Mouse (Mus musculus) spleen, adult 12 weeks (tissue): ENCODE data around the gene Htr1d.

ENCODE experiments used
- DNase-seq: peaks from one replicate; pipeline ENCODE4 v3.0.0; 2022; ENCODE audit warnings: low spot score

Gene Htr1d

GRCm38 (mm10) chr4:136452286-136452685, 29.0 kb downstream of the Htr1d start:
- DNase-seq: no peak

GRCm38 (mm10) chr4:136452792-136453191, 29.5 kb downstream of the Htr1d start:
- DNase-seq: no peak

DNA sequence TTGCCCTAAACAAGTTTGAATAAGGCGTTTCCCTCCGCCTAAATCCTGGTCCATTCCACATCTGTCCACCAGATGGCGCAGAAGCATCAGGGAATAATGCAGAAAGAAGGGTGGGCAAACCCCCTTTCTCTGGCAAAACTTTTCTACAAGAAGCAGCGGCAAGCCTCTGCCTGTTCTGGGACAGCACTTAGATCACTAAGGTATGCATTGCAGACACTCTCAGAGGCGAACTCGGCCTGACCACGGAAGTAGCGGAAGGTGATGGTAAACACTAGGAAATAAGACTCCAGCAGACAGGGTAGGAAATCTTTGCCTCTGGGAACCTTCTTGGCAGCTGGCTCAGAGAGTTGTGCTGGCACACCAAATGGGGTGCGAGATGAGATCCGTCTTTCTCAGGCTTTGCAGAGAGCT, 31.5 kb downstream of the Htr1d start:
- peak; percentile 29 for DNase-seq

DNA sequence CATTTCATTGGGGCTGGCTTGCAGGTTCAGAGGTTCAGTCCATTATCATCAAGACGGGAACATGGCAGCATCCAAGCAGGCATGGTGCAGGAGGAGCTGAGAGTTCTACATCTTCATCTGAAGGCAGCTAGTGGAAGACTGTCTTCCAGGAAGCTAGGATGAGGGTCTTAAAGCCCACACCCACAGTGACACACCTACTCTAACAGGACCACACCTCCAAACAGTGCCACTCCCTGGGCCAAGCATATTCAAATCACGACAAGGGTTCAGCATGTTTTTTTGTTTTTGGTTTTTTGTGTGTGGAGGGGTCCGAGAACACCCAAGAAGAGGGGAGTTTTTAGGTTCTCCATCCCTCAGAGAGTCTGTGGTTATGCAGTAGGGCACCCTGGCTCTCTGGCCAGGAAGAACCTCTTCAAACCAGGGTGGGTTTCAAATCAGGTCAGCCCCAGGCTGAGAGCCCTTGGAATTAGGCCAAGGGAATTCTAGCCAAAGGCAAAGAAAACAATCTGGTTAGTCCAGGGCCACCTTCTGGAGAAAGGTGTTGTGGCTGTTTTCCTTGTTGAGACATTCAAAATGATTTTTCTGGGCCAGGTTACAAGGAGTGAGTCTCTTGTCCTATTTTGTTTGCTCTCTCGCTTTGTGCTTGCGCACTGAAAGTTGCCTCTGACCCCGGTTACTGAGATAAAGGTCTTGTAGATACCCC, 33.3 kb downstream of the Htr1d start:
- no peak for DNase-seq

- no peak for DNase-seq
Observed at GRCm38 (mm10) chr4:136458276-136458675, 35.0 kb downstream of the Htr1d start.

GRCm38 (mm10) chr4:136459210-136459609, 35.9 kb downstream of the Htr1d start:
- no peak for DNase-seq

DNA sequence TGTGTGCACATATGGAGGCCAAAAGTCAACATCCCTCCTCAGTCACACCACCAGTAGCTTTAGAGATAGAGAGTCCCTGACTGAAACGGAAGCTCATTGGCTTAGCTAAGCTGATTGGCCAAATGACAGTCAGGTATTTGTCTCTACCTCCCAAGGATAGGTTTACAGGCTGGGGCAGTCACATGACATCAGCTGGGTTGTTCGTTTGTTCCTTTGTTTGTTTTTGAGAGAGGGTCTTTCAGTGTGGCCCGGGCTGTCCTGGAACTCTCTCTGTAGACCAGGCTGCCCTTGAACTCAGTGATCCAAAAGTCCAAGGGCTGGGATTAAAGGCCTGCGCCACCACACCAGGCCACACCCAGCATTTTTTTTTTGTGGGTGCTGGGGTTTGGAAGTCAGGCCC, 37.9 kb downstream of the Htr1d start:
- DNase-seq: no peak

GRCm38 (mm10) chr4:136461761-136462085, 38.4 kb downstream of the Htr1d start:
- DNase-seq: no peak

- peak; percentile 17 for DNase-seq
Observed at GRCm38 (mm10) chr4:136462086-136462838, 38.9 kb downstream of the Htr1d start, which contains the start of gene 6030445D17Rik. 6030445D17Rik (plus strand) TSS chr4:136462250.

DNA sequence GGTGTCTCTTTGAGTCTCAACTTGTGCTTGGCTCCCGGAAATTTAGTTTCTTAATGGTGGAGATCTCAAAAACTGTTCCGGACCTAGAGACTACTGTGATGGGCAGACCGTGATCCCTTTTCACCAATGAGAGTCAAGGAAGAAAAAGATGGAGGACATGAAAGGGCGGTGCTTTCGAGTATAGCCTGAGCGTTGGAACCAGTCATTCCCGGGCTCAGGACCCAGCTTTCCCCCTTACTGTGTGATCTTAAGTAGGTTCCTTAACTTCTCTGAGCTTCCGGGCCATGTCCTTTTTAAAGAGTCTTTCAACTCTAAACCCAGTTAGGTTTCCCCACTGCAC, 39.5 kb downstream of the Htr1d start:
- DNase-seq: no peak

DNA sequence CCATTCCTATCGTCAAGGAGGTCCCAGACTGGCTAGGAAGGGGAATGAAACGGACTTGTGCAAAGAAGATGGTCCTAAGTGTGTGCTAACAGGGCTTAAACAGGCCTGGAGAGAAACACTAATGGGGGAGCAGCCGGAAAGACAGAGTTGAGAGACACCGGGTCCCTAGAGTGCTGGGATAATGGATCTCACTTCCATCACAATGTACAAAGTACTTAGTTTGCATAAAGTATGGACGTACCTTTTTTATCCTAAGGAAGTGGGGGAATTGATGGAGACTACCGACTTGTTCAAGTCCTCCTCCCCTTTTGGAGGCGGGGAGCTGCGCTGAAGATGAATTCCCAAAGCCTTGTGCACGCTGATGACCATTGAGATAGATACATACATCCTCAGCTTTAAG, 40.1 kb downstream of the Htr1d start:
- no peak for DNase-seq

DNA sequence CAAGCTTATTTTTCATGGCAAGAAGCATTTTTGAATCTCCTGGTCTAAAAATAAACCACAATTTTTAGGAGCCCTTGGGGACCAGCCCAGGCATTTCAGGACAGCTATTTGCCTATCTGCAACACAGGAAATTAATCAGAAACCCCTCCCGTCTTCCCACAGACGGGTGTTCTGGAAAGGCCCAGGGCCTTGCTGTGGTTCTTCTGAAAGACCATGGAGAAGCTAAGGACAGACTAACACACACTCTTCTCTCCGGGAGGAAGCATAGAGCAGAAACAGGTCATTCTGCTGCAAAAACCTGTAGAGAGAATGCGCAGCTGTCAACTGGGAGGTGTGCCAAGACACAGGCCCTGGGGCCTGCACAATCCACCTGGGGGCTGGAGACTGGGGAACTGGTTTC, 42.9 kb downstream of the Htr1d start:
- no peak for DNase-seq

GRCm38 (mm10) chr4:136468553-136469327, 45.4 kb downstream of the Htr1d start:
- DNase-seq: no peak

- peak; percentile 76 for DNase-seq
Observed at GRCm38 (mm10) chr4:136469371-136469903, 46.1 kb downstream of the Htr1d start, which contains the start of gene Luzp1. Luzp1 (plus strand) TSS chr4:136469761.

GRCm38 (mm10) chr4:136469941-136470346, 46.6 kb downstream of the Htr1d start:
- no peak for DNase-seq

GRCm38 (mm10) chr4:136470347-136471071, 47.2 kb downstream of the Htr1d start:
- no peak for DNase-seq

GRCm38 (mm10) chr4:136476692-136477091, 53.4 kb downstream of the Htr1d start:
- no peak for DNase-seq

GRCm38 (mm10) chr4:136486549-136486948, 63.2 kb downstream of the Htr1d start:
- no peak for DNase-seq
